Mouse (Mus musculus) left cerebral cortex, postnatal 14 days (tissue): ENCODE results near the gene Kif1b. TPM values are rescaled to one million over a fixed set of nuclear protein-coding genes. Genes with fewer than 3 reads are reported as not detected.
A peak's percentile ranks its signal among the peaks of the same experiment; 100 is the strongest.

ENCODE experiments used
- DNase-seq, 2 experiments: peaks; one replicate each; pipeline ENCODE4 v3.0.0; 2021 to 2022; ENCODE audit warnings: low spot score in 2 of 2, mixed read lengths in 1 of 2
- intact Hi-C: fragments of 180-260 bp; cut with DNase I; formaldehyde crosslinking; loops from one replicate; pipeline ENCODE4 v1.15.1; 2025
- long read RNA-seq, 2 experiments: library from polyadenylated mRNA; stranded (forward); transcript quantifications; one replicate each; pipeline ENCODE4 v2.0.0; 2021
- total RNA-seq, 2 experiments: library from RNA; stranded (reverse); gene quantifications; 2 replicates each; pipeline ENCODE4 v1.2.3; 2021

The Kif1b gene
- total RNA-seq = 100 to 1,000 TPM; 412 to 453 TPM
- long read RNA-seq, experiment 1, full-length matches to known transcripts = 2 of 88 reads
- long read RNA-seq, experiment 1, partial matches to known transcripts = 14 of 88 reads
- long read RNA-seq, experiment 1, other reads (novel, unspliced or antisense) = 72 of 88 reads
- long read RNA-seq, experiment 2, partial matches to known transcripts = 17 of 71 reads
- long read RNA-seq, experiment 2, other reads (novel, unspliced or antisense) = 54 of 71 reads

DNA sequence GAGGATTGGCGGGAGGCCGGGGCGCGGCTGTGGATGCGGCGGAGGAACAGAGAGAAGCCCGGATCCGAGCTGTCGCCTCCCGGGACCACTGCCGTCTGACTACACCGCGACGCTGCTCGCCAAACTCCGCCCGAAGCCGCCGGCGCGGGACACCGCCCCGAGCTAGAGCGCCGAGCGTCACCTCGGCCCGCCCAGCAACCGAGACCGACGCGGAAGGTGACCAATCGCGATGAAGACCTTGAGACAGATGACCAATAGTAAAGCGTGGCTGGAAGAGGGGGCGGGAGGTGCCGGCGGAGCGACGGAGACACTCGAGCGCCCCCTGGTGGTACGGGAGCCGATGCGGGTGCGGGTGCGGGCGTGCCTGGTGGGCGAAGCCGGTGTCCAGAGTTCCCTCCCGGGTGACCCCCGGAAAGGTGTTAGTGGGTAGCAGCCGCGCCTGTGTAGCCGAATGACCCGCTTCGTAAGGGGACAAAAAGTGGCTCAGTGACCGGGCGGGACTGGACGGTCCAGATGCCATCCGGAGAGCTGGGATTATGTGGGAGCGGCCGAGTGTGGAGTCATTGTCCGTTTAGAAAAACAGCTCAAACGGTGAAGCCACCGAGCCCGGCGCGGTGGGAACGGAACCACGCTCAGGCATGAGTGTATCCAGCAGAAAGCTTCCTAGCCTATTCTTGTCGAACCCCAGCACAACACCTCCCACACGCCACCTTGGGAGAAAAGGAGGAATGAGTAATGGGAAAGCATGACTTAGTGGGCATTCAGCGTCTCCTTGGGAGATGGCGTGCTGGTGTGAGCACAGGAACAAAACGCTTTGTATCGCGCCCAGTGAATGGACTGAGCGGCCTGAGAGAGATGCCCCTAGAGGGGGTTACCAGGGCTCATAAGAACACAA is at the start of gene Kif1b:
Gene Kif1b, minus strand, starts transcription at position 98 of the 895 bp plus-strand sequence.
- intact Hi-C loops = loop anchor here (5.0 kb wide), 1 partner anchor 41 kb away; no protein-coding TSS in a partner anchor
- peak; percentile 99 for DNase-seq

- no peak for DNase-seq
- intact Hi-C loops = no loop called here
These were observed 47.2 kb upstream of the Kif1b start for GRCm38 (mm10) chr4:149354671-149355070.

DNA sequence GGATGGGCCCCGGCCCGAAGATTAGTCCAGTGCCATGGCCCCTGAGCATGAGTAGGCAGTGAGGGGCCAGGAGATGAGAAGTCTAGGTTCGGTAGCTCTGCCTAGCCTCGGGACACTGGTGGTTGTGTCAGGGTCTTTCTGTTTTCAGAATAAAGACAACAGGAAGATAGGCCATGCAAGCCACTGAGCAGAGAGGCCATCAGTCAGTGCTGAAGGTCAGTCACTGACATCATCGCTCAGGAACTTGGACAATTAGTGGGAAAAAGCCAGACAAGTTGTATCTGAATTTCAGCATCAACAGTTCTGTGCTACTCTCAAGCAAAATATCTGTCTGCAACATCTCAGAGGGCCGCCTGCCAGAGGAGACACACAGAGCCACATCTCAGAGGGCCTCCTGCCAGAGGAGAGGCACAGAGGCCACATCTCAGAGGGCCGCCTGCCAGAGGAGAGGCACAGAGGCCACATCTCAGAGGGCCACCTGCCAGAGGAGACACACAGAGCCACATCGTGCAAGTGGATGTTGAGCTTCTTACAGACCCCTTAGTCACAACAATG is 44.2 kb upstream of the Kif1b start:
- no peak for DNase-seq
- intact Hi-C loops = no loop called here

GRCm38 (mm10) chr4:149348963-149349362 is 41.5 kb upstream of the Kif1b start:
- intact Hi-C loops = no loop called here
- DNase-seq = no peak

DNA sequence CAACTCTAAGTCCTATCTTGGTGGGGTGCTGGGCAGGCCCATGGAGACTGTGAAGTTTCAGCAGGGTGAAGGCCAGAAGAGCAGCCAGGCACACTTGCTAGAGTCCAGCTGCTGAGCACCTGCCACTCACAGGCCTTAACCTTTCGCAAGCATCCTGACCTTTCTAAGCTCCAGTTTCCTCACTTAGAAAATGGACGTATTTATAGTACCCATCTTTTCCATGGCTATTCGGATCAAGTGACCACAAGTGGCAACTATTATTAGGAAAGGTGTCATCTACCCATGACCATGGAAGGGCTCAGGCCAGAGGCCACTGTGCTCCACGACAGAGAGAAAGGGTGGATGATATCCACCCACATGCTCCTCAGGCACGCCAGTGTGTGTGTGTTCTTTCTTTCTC is 38.4 kb upstream of the Kif1b start:
- intact Hi-C loops = no loop called here

DNA sequence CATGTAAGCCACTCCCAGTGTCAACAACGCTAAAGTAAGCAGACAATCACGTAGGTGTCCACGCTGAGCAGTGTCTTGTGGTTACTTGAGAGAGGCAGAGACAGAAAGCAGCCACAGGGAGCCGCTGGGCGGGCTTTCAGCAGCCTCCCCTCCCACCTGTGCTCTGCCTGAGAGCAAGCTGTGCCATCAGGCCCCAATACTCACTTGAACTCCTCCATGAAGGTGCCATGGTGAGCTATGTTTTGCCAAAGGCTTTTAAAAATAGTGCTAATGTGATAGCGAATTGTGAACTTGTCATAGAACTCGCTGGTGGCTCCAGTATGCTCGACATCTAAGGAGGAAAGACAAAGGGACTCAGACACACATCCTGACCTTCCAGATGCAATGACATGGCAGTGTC is 36.8 kb upstream of the Kif1b start:
- no peak for DNase-seq
- intact Hi-C loops = no loop called here

More for the DNA sequence above, 38.4 kb upstream of the Kif1b start:
- DNase-seq = no peak

GRCm38 (mm10) chr4:149340680-149341079 is 33.2 kb upstream of the Kif1b start:
- DNase-seq = peak in 1 of 2 experiments; percentile 52
- intact Hi-C loops = no loop called here

GRCm38 (mm10) chr4:149339426-149340214 is 32.1 kb upstream of the Kif1b start:
- DNase-seq = no peak
- intact Hi-C loops = no loop called here

DNA sequence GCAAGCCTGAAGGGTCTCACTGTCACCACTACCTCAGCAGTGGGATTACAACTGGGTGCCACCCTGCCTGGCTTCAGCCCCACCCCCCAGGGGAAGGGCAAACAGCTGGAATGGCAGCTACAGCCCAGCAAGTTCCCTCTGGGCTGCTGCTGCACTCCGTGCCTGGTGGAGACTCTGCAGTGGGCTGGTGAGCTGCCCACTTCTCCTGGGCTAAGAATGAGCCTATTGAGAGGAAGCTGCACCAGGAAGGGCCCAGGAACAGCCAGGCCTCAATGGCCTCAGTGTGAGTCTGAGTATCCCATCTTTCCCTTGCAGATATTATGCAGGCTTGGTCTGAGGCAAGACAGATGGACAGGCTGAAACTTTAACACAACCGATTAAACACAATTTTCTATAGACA is 30.6 kb upstream of the Kif1b start:
- intact Hi-C loops = no loop called here
- DNase-seq = peak in 1 of 2 experiments; percentile 41

- DNase-seq = no peak
- intact Hi-C loops = no loop called here
These were observed 29.9 kb upstream of the Kif1b start for GRCm38 (mm10) chr4:149337353-149337752.

DNA sequence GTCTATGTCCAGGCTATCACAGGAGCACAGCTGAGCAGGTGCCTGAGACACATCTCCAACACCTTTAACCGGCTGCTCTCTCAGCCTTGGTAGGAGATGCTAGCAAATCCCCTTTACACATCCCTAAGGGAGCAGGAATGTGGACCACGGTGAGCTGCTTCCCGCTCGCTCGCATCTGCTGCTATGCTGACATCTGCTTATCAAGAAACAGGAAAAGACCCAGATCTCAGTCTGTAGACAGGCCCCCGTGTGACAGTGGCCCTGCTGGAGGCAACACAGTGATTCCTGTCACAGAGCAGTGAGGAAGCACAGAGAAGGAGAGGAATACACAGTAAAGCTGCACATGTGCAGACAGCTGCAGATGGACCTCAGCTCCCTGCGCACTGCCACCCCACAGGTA is 28.8 kb upstream of the Kif1b start:
- intact Hi-C loops = no loop called here
- no peak for DNase-seq

DNA sequence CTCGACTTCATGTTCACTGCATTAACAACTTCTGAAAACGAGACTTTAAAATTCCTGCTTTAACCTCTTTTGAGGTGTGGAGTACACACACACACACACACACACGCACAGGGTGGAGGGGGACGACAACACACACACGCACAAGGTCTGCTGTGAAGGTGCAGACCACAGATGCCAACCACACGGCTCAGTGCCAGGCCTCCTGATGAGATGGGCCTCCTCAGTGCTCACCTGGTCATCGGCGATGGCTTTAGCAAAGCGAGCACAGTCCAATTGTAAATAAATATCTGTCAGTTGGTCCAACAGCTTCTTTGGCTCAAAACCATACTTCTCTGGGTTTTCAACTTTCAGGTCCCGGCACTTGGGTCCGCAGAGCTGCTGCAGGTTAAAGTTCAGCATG is 27.4 kb upstream of the Kif1b start:
- no peak for DNase-seq
- intact Hi-C loops = no loop called here

DNA sequence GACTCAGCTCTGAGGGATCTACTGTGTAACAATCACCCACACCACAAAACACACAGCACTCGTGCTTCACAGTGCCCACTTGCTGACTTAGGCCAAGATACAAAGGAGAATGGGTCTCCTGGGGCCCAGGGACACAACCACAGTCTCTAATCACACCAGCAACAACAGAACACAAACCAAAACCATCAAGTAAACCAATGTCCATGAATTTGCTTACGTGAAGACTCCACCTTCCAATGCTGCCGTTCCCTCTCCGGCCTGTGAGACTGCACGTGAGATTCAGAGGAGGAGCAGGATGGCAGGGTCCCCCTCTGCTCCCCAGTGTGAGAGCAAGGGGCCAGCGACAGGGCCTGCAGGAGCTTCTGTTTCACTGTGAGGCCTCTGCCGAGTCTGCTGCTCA is 25.2 kb upstream of the Kif1b start:
- DNase-seq = no peak
- intact Hi-C loops = no loop called here

DNA sequence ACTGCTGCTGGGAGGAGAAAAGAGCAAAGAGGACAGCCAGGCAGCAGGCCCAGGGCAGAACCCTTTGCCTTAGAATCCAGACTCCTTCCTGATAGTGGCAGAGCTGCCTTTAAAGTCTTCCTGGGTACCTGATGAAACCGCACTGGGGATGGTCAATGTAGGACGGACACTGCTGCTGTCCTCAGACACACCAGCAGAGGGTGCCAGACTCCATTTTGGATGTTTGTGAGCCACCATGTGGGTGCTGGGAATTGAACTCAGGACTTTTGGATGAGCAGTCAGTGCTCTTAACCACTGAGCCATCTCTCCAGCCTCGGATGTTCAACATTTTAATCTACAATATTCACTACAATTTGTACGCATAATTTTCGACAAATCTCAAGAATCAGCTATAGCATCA is 23.0 kb upstream of the Kif1b start:
- DNase-seq = no peak
- intact Hi-C loops = no loop called here

GRCm38 (mm10) chr4:149328735-149329134 is 21.2 kb upstream of the Kif1b start:
- intact Hi-C loops = no loop called here
- DNase-seq = no peak

GRCm38 (mm10) chr4:149327281-149327680 is 19.8 kb upstream of the Kif1b start:
- intact Hi-C loops = no loop called here
- no peak for DNase-seq

DNA sequence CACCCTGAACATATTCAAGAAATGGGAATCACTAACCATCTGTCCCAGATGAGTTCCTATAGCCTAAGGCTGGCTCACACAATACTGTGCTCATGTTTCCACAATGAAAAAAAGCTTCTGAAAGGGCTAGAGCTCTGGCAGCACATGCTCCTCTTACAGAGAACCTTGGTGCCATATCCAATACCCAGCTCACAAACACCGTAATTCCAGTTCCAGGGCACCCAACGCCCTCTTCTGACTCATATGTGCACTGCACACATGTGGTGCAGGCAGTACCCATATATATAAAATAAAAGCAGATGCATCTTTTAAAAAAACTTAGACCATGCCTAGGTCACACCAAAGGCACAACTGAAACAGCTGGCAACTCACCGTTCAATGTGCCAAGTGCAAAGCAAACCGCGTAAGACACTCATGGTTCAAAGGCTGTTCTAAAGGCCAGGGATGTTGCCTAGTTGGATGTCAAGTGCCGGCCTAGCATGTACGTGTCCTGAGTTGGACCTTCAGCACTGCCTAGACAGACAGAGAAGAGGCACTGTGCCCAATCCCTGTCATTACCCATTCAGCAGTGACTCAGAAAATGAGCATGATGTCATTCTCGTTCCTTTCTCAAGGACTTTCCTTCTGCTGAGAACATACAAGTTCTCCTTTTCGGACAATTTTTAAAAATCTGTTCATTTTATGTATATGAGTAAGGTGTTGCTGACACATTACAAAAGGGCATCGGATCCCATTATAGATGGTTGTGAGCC is 18.1 kb upstream of the Kif1b start:
- DNase-seq = peak in 1 of 2 experiments; percentile 66
- intact Hi-C loops = no loop called here

GRCm38 (mm10) chr4:149323730-149324129 is 16.2 kb upstream of the Kif1b start:
- no peak for DNase-seq
- intact Hi-C loops = no loop called here

DNA sequence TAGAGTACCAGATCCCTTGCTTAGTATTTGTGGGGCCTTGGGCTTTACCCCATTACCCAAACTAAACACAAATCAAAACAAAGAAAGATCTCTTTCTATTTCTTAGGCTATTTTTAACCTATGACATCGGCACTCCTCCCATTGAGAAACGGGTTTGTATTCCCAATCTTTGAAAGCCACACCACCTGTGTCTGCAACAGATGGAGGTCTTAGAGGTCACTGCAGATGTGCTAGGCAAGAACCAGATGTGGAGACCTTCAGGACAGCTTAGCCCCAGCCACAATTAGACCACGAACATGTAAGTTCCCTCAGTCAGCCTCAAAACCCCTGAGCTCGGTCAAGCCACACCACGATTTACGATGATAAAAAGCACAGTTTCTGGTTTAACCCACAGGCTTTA is 15.2 kb upstream of the Kif1b start:
- intact Hi-C loops = no loop called here
- DNase-seq = no peak
